Mouse (Mus musculus) A20 (cell line): ENCODE measurements at regions not wholly inside any gene's neighbourhood (a gene's known extent, or its start where the extent isn't known, plus 50 kb on each side); places are given as distances from the start of the nearest gene placed in this dataset.

Experiments used
- DNase-seq: peaks from one replicate; pipeline ENCODE4 v3.0.0-alpha.2; 2011; ENCODE audit warnings: low read depth, low spot score

DNA sequence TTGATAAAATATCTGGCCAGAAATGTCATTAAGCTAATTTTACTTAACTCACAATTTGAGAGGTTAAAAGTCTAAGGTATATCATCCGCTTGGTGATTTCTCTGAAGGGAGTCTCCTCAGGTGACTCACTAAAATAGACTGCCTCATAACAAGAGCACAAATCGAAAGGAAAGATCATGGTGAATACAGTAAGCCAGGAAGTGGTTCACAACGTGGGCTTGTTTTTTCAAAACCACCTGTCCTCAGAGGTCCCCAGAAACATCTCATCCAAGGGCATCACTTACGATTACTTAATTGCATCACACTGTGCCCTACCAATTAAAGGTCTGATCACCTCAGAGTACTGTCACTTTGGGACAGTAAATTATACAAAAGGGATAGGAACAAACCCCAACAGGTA is 1009.0 kb upstream of the Cited2 start:
- DNase-seq: no peak

DNA sequence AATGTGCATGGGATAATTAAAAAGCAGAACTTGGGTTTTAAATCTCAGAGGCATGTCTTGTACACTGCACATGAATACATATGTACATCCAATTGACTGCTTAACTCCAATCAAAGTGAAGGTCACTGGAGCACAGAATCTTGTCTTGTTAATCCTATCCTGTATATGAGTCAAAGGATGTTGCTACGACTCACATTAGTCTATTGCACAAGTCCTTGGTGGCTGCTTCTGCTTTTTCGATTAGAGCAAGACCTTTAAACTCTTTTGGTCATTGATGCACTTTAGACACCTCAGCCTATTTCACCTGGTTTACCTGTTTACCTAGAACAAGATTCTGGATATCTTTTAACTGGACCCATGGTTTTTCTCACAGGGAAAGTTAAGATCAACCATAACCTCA is 1008.5 kb upstream of the Cited2 start:
- DNase-seq: no peak

DNA sequence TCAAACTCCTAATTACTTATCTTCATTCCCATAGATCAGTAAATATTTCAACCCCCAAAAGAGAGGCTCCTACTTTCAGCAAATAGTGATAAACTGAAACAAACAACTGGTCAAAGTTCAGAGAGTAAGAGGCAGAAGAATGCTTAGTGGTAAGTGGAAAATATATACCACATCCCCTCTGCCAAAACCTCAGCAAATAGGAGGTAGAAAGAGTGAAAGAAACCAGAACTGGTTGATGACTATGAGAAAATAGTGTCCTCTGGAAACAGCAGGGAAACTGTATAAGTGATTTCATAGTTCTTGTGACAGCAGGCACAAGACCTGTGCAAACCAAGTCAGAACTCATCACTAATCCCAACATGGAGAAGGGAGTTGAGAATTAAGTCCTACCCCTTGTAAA is 980.8 kb upstream of the Cited2 start:
- no peak for DNase-seq

DNA sequence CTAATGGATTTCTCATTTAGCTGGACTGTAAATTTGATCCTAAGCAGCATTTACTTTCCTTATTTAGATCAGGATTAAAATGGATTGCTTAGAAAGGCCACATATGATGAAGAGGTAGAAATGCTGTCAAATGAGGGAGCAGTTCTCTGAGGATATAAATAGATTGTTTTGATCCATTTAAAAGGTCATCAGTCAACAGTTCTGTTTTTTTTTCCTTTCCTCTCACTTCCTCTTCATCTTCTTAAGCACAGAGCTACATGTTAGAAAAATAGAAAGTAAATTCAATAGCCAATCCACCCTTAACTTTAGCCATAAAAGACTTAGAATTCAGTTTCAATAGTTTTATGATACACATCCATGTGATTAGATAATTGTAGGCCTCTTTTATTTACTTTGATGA is 971.5 kb upstream of the Cited2 start:
- DNase-seq: peak; percentile 38

DNA sequence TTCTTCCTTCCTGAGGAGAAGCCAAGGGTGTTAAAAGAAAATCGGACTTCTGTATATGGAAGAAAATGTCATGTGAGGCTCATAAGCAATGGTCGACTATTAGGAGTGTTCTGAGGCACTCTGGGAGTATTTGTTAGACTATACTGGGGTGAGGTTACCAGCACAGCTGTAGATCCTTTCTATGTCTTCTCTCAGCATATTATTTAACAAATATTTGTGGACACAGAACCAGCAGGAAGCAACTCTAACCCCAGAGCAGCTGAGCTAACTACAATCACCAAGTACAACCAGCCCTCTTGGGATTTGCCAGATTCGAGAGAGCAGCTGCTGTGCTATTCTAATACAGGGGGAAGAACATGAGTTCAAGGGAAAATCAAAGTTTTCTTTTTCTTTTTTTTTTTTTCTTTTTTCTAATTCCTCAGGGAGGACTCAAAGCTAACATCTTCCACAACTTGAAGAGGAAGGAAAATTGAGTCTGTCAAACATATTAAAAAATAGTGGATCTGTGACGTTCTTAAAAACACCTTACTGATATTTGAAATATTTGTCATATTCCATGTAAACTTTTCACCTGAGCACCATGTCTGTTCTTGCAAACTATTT is 933.3 kb upstream of the Cited2 start:
- no peak for DNase-seq

DNA sequence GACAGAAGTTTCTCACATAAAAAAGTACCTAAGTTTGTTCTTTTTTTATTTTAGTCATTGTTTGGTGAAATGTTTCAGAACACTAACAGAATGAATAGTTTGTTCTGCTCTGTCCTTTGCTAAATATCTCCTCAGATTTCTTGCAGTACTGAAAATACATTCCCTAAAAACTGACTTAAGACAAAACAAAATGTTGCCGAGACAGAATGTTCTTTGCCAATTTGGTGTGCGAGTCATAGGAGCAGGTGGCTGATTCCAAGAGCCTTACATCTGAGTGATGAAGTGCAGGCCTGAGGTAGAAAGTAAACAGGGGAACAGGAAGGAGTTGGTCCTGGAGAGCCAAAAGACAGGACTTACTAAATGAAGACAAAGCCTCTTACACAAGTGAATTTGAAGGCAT is 919.0 kb upstream of the Cited2 start:
- DNase-seq: no peak

DNA sequence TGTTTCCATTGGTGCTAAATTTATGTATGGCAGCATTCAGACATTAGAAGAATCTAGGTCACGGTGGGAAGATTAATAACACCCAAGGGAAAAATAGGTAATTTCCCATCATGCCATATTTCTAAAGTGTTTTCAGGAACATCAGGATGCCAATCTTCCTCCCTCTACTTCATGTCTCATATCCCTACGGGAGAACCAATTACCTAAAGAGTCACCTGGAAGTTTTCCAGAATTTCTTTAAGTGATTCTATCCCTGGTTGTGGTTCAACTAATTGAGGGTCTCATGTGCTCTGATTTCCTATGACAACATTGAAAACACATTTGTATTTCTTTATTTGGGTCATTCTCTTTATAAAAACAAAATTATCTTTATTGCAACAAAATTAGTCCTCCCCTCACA is 912.3 kb upstream of the Cited2 start:
- DNase-seq: no peak

DNA sequence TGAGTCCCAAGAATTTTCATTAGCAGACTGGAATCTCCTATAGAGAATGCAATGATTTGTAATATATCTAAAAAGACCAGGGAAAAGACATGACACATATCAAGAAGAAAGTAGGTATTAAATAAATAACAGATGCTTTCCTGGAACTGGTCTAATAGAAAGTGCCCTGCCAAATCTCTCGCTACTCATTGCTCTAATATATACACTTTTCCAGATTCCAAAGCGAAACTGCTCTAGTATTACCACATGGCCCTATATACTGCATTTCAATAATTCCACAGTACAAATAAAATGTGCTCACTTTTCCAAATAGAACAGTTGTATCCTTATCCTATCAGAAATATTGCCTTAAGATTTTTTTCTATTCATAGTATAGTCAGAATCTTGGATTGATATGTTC is 909.0 kb upstream of the Cited2 start:
- DNase-seq: no peak

DNA sequence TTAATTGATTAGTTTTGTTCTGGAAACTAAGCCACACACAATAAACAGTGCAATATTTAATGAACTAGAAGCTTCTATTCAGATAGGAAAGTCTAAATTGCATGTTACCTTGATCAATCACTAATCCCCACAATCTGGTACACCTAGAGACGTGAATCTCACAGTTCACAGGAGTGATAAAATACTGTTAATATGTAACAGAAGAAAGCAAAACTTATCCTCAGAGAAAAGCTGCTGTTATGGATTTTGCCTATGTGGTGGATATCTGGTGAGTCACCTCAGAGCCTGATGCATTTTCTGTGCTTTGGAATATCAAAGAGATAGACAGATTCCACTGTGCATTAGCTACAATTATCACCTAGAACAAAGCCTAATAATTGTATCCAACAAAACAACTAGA is 861.5 kb upstream of the Cited2 start:
- DNase-seq: no peak

DNA sequence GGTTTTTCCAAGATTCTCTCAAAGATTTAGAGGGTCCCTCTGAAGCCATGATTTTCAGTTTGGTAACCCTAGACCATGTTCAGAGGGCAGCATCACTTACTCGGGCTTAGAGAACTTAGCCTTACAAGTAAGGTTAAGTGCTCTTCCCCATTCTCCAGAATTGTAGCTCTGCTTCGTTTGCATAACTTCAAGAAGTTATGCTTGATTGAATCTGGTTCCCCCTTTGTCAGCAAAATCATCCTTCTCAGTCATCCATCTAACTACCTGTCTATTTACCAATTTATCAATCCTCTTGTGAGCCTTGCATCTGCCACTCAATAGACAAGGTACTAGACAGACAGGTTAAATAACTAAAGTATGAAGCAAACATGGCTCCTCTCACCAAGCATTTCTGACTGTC is 856.1 kb upstream of the Cited2 start:
- DNase-seq: peak; percentile 50

DNA sequence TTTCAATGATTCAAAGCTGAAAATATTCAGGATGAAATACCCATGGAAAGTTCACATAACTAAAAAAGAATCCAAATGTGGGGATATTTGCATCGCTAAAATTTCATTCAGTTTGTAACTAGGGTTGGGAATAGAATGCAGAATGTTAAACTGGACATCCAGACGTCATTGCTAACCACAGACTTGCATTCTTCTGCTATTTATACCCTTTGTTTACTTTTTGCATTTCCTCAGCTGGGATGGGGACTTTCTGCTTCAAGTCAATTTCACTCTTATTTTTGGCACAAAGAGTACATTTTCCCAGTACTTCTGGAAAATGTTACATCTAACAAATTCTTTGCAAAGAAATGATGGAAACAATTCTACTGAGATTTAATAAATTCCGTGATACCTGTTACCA is 848.9 kb upstream of the Cited2 start:
- no peak for DNase-seq

DNA sequence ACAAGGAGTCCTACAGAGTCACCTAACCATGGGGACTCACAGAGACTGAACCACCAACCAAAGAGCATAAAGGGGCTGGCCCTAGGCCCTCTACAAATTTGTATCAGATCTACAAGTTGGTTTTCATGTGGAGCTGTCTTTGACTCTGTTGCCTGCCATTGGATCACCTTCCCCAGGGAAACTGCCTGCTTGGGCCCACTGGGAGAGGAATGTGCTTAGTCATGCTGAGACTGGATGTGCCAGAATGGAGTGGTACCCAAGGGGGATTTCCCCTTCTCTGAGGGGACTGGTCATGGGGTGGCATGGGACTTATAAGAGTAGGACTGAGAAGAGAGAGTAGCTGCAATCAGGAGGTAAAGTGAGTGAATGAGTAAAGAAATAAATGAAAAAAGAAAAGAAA is 844.8 kb upstream of the Cited2 start:
- no peak for DNase-seq

DNA sequence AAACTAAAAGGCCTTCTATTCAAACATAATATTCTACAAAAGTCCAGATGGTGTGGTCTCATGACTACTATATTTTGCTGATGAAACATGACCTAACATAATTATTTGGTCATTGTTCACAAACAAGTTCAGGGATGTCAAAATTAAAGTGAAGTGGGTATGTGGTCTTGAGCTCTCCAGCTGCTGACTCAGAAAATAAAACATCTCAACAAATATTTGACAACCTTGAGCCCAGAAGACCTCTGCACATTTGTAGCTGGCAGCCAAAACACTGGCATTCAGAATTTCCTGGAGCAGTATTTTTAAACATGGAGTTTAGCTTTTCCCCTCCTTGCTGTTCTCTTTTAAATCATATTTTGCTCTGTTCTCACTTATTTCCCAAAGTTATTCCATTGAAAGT is 829.7 kb upstream of the Cited2 start:
- no peak for DNase-seq

DNA sequence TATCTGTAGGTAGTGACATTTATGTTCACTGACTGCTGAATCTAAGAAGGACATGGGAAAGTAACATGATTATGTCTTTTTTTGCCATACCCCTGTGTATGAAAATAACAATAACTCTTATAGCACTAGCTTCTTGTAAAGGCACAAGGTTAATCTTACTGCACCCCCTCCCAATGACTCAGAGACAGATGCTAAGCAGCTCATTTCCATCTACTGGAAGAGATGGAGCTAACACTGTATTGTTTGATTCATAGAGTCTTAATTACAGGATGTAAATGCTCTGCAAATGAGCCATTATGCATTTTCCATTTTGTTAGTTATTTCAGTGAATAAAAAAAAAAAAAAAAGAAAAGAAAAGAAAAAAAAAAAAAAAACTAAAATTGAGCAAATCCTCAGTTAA is 827.7 kb upstream of the Cited2 start:
- no peak for DNase-seq

DNA sequence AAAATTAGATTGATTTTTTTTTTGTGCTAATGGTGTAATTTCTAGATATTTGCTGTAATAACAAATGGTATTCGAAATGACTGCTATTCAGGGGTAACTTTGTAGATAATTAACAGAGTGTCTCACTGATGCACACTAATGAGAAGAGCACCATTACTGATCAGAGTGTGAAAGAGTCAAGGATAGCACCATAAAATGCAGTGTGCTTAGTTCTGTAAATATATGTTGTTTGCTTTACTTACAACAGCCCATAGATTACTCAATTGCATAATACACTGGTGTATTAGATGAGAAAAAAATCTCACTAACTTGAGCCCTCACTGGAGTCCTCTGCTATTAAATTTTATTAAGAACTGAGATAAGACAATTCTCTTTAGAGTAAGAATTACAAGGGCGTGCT is 800.1 kb upstream of the Cited2 start:
- no peak for DNase-seq

DNA sequence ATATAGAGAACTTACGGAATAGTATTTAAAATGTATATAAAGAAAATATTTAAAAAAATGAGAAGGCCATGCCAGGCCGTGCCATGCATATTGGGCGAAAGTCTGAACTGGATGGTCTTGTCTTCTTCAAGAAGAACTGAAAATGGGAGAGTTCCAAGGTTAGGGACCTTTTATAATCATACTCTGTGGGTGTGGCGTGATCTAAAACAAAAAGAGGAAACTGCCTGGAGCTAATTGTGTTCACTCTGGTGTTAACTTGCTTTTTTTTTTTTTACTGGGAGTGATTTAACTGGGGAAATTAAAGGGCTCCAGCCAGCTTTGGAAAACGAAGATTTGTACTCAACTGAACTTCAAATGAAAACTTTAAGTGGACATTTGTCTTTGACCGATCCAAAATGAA is 799.2 kb upstream of the Cited2 start:
- no peak for DNase-seq

DNA sequence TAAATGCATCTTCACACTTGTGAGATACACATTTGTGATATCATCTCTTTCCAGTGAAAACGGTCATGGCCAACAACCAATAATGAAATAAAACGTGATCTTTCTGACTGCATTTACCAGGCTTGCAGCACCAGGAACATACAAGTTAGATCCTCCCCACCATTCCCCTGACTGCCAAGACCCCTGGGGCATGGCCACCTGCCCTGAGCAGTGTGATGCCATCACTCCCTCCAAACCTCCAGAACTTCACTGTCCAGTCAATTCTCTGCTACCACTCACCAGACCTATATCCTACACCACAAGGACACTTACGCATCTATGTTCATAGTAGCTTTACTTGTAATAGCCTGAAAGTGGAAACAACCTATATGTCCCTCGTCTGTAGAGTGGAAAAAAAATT is 785.3 kb upstream of the Cited2 start:
- no peak for DNase-seq

DNA sequence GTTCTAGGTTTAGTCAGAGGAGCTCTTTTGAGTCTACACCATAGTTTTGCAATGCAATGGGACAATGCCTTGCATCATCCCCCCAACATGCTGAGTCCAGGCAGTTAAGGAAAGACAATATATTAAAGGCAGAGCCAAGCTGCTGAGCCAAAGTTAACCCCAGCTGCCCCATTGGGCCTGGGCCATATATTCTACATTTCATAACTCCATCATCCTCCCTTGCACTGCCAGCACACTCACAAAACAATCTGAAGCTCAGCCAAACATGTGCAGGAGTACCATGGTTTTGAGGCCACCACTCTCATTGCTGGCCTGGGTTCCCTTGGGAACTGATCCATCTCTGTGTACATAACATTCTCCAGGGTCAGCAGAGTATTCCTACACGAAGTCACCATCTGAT is 771.4 kb upstream of the Cited2 start:
- no peak for DNase-seq

DNA sequence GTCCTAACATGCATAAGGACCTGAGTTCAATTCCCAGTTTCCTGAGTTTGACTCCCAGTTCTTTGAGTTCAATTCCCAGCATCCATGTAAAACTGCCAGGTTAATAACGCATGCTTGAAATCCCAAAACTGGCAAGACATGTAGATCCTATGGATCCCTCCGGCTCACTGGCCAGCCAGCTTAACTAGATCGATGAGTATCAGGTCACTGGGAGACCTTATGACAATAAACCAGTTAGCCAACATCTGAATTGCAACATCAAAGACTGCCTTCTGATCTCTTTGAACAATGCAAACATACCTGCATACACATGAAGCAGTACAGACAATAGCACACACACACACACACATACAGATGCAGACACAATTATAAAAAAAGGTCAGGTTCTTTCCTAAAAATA is 762.0 kb upstream of the Cited2 start:
- DNase-seq: no peak

DNA sequence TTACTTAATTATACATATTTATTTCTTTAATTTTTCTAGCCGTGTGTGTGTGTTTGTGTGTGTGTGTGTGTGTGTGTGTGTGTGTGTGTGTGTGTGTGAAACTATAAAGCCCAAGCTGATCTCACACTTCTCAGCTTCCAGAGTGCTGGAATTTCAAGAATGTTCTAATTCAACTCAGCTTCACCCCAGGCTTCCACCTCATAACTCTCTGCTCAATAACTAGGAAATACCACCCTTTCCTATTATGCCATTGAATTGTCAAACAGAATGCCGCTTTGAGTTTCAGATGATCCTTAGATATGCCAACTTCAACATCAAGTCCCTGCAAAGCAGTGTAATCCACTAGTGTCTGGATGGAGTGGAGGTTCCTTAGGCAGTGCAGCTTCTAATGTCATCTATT is 760.6 kb upstream of the Cited2 start:
- DNase-seq: no peak

DNA sequence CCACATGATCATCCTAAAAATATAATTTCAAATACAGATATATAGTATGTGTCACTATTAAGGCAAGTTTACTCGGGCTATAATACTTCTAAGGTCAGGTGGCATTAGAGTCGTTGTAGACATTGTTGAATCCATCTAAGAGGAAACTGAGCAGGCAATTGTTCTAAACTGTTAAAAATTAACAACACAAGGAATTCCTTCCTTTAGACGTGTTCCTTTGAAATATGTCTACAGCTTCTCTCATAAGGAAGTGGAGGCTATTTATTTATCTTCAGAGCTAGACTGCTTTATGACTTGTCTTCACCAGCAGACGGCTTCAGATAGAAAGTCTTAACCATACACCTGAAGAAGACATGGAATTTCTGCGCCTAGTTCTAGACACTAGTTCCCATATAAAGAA is 744.2 kb upstream of the Cited2 start:
- DNase-seq: no peak

DNA sequence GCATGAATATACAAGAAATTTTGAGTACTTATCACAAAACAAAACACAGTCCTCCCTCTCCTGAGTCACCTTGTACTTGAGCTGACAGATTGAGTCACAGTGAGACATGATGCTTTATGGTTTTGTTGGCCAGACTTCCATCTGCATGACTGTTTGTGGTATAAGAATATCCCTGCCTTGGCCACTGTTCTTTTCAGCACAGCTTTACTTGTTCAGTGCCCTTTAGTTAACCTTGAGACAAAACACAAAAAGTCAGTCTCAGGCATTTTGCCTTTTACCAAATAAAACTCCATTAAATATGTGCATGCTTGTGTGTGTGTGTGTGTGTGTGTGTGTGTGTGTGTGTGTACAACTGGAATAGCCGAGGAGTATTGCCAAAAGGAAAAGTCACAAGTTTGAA is 732.8 kb upstream of the Cited2 start:
- DNase-seq: no peak

DNA sequence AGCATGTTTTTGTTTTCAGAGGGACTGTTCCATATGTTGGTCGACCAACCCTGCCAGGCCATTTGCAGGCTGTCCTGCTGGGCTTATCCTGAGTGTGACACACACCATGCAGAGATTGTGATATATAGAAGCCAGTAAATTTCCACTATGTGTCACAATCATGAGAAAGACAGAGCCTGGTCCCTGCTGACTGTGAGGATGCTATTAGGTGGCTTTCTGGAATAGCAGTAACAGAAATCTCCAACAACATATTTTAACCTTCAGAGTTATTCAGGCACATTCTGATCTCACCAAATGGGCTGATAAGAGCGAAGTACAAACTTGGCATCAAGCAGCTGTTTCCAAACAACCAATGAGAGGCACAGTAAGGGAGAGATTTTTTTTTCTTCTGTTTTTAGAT is 729.2 kb upstream of the Cited2 start:
- no peak for DNase-seq

DNA sequence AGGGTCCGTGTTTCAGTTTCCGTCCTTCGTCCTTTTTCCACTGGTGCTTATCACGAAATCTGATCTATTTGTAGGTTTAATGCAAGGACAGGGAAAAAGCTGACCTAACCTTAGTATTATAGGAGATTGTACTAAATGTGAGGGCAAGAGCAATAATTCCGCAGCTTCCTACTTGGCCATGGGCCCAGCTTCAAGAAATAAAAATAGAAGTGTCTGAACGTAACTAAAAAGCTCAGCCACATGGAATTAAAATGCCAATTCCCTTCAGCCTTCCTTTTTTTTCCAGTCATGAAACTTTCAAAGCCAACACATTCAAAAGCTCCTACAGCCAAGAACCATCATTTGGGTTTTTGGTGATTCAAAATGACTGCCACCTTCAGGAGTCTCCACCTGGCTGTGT is 728.5 kb upstream of the Cited2 start:
- no peak for DNase-seq

DNA sequence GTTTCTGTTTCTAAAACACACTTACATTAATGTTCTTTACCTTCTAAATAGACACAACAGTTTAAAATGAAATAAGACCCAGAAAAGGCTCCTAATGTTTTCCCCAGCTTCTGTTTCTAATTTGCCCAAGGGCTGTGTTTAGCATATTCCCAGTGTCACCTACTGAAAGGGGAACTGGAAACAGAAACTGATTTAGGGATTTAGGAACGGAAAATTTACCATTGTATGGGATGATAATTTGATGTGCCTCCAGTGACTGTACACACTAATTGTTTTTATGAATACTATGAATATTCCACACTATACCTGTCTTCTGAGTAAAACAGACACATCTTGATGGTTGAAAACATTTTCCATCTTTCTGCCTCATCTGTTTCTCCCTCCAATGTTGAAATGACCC is 728.0 kb upstream of the Cited2 start:
- DNase-seq: no peak
